Mouse (Mus musculus) kidney, embryonic 15.5 days (tissue): ENCODE measurements around the gene Hsd17b1. TPM values are rescaled to one million over a fixed set of nuclear protein-coding genes. Genes with fewer than 3 reads are reported as not detected.
A peak's percentile ranks its signal among the peaks of the same experiment; 100 is the strongest.
"Not testable (repeated sequence)": the region's sequence is repeated elsewhere in the genome, so short reads cannot be mapped to it uniquely, and the experiment has no call there.

Source experiments
- ATAC-seq: fragments of 200-750 bp; cut with Nextera tagmentation; replicated peaks from 2 replicates; pipeline ENCODE4 v1.8.0; 2017; ENCODE audit warnings: moderate TSS enrichment; ENCODE audit not compliant: low FRiP score
- H3K27ac ChIP-seq: fragments of 300-500 bp; sonication (generic); 2 replicates; pipeline ENCODE4 v1.5.1; 2015; ENCODE audit warnings: mild to moderate bottlenecking, inconsistent platforms
- H3K27me3 ChIP-seq: fragments of 300-500 bp; sonication (generic); 2 replicates; pipeline ENCODE4 v1.6.1; 2015; ENCODE audit warnings: inconsistent platforms
- H3K36me3 ChIP-seq: fragments of 300-500 bp; sonication (generic); 2 replicates; pipeline ENCODE4 v1.6.1; 2015; ENCODE audit warnings: inconsistent platforms
- H3K4me1 ChIP-seq: fragments of 300-500 bp; sonication (generic); 2 replicates; pipeline ENCODE4 v1.6.1; 2015; ENCODE audit warnings: inconsistent platforms
- H3K4me2 ChIP-seq: fragments of 300-500 bp; sonication (generic); 2 replicates; pipeline ENCODE4 v1.6.1; 2015; ENCODE audit warnings: moderate library complexity, mild to moderate bottlenecking, inconsistent platforms
- H3K4me3 ChIP-seq: fragments of 300-500 bp; sonication (generic); replicated peaks from 2 replicates; pipeline ENCODE4 v1.5.1; 2015; ENCODE audit warnings: mild to moderate bottlenecking, inconsistent platforms
- H3K9ac ChIP-seq: fragments of 300-500 bp; sonication (generic); 2 replicates; pipeline ENCODE4 v1.6.1; 2015; ENCODE audit warnings: mild to moderate bottlenecking, inconsistent platforms
- H3K9me3 ChIP-seq: fragments of 300-500 bp; sonication (generic); replicated peaks from 2 replicates; pipeline ENCODE4 v1.6.1; 2016; ENCODE audit warnings: inconsistent platforms
- WGBS: fragments of 180-500 bp; shearing (Covaris S2); methylation state at CpG from one replicate; pipeline ENCODE4 v1.1.7; 2015; ENCODE audit warnings: mixed read lengths; 5-methylcytosine and 5-hydroxymethylcytosine counted together
- microRNA-seq: library from miRNA; unstranded; fragments of <30 nt; microRNA quantifications from one replicate; pipeline ENCODE4, GENCODE M21; 2016
- polyA plus RNA-seq: library from polyadenylated mRNA; unstranded; fragments of >200 nt; fragmentation: Nextera tagmentation; extraction: Ambion mirVana; gene quantifications from 2 replicates; pipeline ENCODE4 v1.2.1, GENCODE M21; 2015

Gene Hsd17b1
- polyA plus RNA-seq, 1 experiment from 2014 or later: 0.19 TPM

GRCm38 (mm10) chr11:101119761-101120544, 41.7 kb downstream of the Hsd17b1 start, which contains the start of the genes Retreg3 and Tubg1:
TSS of gene Retreg3 (minus strand) at chr11:101119893.
TSS of gene Tubg1 (plus strand) at chr11:101119938.
- peak; percentile 95 for ATAC-seq
- H3K27me3 ChIP-seq: no peaks in the 10 kb centered on the region
- H3K9ac ChIP-seq: peak within 1 kb of the TSS; percentile 86
- H3K4me1 ChIP-seq: peaks cover 41% of the 10 kb centered on the region
- WGBS: under 1% methylated on average over 61 of the region's 61 CpGs
- H3K27ac ChIP-seq: peak within 1 kb of the TSS; percentile 95
- no peaks in the 10 kb centered on the region for H3K9me3 ChIP-seq
- H3K4me3 ChIP-seq: peak within 1 kb of the TSS; percentile 86
- H3K36me3 ChIP-seq: peaks cover 28% of the 10 kb centered on the region
- H3K4me2 ChIP-seq: peak within 1 kb of the TSS; percentile 94

DNA sequence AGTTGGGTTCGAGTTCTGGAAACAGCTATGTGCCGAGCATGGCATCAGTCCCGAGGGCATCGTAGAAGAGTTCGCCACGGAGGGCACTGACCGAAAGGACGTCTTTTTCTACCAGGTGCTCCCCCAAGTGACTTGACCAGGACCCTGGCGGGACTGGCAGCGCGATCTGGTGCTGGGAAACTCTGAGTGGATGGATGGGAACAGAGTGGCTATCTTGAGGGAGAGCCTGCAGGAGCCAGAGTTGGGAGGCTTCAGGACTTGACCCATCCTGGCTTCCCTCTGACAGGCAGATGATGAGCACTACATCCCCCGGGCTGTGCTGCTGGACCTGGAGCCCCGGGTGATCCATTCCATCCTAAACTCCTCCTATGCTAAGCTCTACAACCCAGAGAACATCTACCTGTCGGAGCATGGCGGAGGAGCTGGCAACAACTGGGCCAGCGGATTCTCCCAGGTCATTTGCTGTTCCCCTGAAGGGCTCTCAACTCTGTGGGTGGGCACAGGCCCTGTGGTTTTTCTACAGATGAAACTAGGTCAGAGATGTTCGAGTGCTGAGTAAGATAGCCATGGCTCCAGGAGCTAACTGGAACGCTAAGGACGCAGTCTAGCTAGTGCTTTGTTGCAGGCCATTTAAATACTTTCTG, 42.5 kb downstream of the Hsd17b1 start:
- H3K4me3 ChIP-seq: peak overlapping the region; percentile 86
- H3K27me3 ChIP-seq: no peaks in the 10 kb centered on the region
- H3K4me1 ChIP-seq: peaks cover 38% of the 10 kb centered on the region
- peak overlapping the region; percentile 79 for H3K9ac ChIP-seq
- H3K27ac ChIP-seq: peak overlapping the region; percentile 95
- WGBS: 17% methylated on average over 19 of the region's 19 CpGs
- H3K4me2 ChIP-seq: peak overlapping the region; percentile 94
- ATAC-seq: no peak
- H3K36me3 ChIP-seq: peaks cover 35% of the 10 kb centered on the region
- H3K9me3 ChIP-seq: no peaks in the 10 kb centered on the region

GRCm38 (mm10) chr11:101124494-101124893, 46.3 kb downstream of the Hsd17b1 start:
- H3K4me2 ChIP-seq, H3K9ac ChIP-seq, H3K4me3 ChIP-seq, ATAC-seq, H3K9me3 ChIP-seq, H3K27me3 ChIP-seq, H3K27ac ChIP-seq: not testable (repeated sequence)
- peaks cover 12% of the 10 kb centered on the region for H3K4me1 ChIP-seq
- whole genome bisulfite sequencing: 91% methylated on average over 8 of the region's 8 CpGs
- H3K36me3 ChIP-seq: peaks cover 48% of the 10 kb centered on the region

DNA sequence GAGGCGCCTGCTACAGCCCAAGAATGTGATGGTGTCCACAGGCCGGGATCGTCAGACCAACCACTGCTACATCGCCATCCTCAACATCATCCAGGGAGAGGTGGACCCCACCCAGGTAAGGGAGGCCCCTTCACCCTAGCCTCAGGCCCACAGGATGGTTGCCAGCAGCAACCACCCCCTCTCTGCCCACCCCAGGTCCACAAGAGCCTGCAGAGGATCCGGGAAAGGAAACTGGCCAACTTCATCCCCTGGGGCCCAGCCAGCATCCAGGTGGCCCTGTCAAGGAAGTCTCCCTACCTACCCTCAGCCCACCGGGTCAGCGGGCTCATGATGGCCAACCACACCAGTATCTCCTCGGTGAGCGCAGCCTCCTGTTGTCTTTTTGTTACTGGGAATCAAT, 46.8 kb downstream of the Hsd17b1 start:
- H3K27ac ChIP-seq, H3K4me3 ChIP-seq, H3K4me2 ChIP-seq, H3K9me3 ChIP-seq, H3K9ac ChIP-seq, H3K27me3 ChIP-seq, ATAC-seq: not testable (repeated sequence)
- WGBS: 98% methylated on average over 9 of the region's 9 CpGs
- peaks cover 13% of the 10 kb centered on the region for H3K4me1 ChIP-seq
- peaks cover 48% of the 10 kb centered on the region for H3K36me3 ChIP-seq

DNA sequence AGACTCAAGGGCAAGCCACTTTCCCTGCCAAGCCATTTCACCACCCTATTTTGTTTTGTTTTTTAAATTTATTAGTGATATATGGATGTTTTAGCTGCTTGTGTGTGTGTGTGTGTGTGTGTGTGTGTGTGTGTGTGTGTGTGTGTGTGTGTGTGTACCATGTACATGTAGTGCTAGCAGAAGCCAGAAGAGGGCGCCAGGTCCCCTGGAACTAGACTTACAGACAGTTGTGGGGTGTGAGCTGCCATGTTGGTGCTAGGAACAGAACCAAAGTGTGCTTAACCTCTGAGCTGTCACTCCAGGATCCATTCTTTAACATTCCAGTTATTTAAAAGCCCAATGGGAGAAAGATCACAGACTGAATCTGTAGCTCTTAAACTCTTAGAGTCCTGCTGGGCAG, 48.9 kb downstream of the Hsd17b1 start:
- no peak for ATAC-seq
- 100% methylated on average over 1 of the region's 1 CpGs for WGBS
- no peaks in the 10 kb centered on the region for H3K27me3 ChIP-seq
- H3K27ac ChIP-seq: no peak overlapping the region
- H3K9me3 ChIP-seq: no peaks in the 10 kb centered on the region; the same call in 1 of the 2 replicates
- H3K4me3 ChIP-seq: no peak overlapping the region
- H3K36me3 ChIP-seq: peaks cover 45% of the 10 kb centered on the region
- H3K4me1 ChIP-seq: peaks cover 6% of the 10 kb centered on the region
- H3K4me2 ChIP-seq: no peak overlapping the region
- no peak overlapping the region for H3K9ac ChIP-seq

- Histone ChIP-seq H3K4me2 (no peak overlapping the region), H3K9ac (no peak overlapping the region), H3K4me1 (peaks cover 6% of the 10 kb centered on the region), H3K36me3 (peaks cover 25% of the 10 kb centered on the region), H3K4me3 (no peak overlapping the region), H3K27me3 (no peaks in the 10 kb centered on the region), H3K27ac (no peak overlapping the region), H3K9me3 (no peaks in the 10 kb centered on the region; the same call in 1 of the 2 replicates)
- no peak for ATAC-seq
- 84% methylated on average over 11 of the region's 11 CpGs for WGBS
Observed at GRCm38 (mm10) chr11:101128996-101129577, 50.9 kb downstream of the Hsd17b1 start.

Small RNA genes lying within 50 kb of the gene (microRNA-seq; reads per million reads assigned to microRNA genes)
- 0.89 reads per million for gene Mir6928

Other genes starting within 250 kb of the Hsd17b1 start
- 19.6 and 19.9 TPM in 2 replicates for gene Stat5b, start 227.7 kb upstream of the Hsd17b1 start, polyA plus RNA-seq
- 3.1 and 3.7 TPM in 2 replicates for gene Stat5a, start 219.1 kb upstream of the Hsd17b1 start, polyA plus RNA-seq
- gene Stat3, start 138.9 kb upstream of the Hsd17b1 start, polyA plus RNA-seq: 44.8 and 45.1 TPM in 2 replicates
- 131 and 150 TPM in 2 replicates for gene Cavin1, start 107.5 kb upstream of the Hsd17b1 start, polyA plus RNA-seq
- gene Atp6v0a1, start 69.0 kb upstream of the Hsd17b1 start, polyA plus RNA-seq: 36.1 and 46.0 TPM in 2 replicates
- gene Naglu, start 8.4 kb upstream of the Hsd17b1 start, polyA plus RNA-seq: 16.8 TPM in 2 replicates
- gene Coasy, start 4.2 kb downstream of the Hsd17b1 start, polyA plus RNA-seq: 46.3 and 46.7 TPM in 2 replicates
- 44.9 and 46.9 TPM in 2 replicates for gene Mlx, start 8.9 kb downstream of the Hsd17b1 start, polyA plus RNA-seq
- gene Psmc3ip, start 17.0 kb downstream of the Hsd17b1 start, polyA plus RNA-seq: 37.3 and 38.0 TPM in 2 replicates
- 21.3 and 24.5 TPM in 2 replicates for gene Retreg3, start 41.5 kb downstream of the Hsd17b1 start, polyA plus RNA-seq
- 86.3 and 99.6 TPM in 2 replicates for gene Tubg1, start 41.5 kb downstream of the Hsd17b1 start, polyA plus RNA-seq
- gene Tubg2, start 77.5 kb downstream of the Hsd17b1 start, polyA plus RNA-seq: 3.8 and 4.2 TPM in 2 replicates
- gene Cntnap1, start 92.1 kb downstream of the Hsd17b1 start, polyA plus RNA-seq: 1.9 and 2.0 TPM in 2 replicates
- gene Plekhh3, start 92.9 kb downstream of the Hsd17b1 start, polyA plus RNA-seq: 17.0 and 18.6 TPM in 2 replicates
- 0.78 and 0.82 TPM in 2 replicates for gene Ccr10, start 97.0 kb downstream of the Hsd17b1 start, polyA plus RNA-seq
- gene Ezh1, start 148.1 kb downstream of the Hsd17b1 start, polyA plus RNA-seq: 22.9 and 27.0 TPM in 2 replicates
- gene Ramp2, start 167.6 kb downstream of the Hsd17b1 start, polyA plus RNA-seq: 220 and 232 TPM in 2 replicates
- gene Vps25, start 175.3 kb downstream of the Hsd17b1 start, polyA plus RNA-seq: 135 and 147 TPM in 2 replicates
- 25.5 and 27.2 TPM in 2 replicates for gene Wnk4, start 182.2 kb downstream of the Hsd17b1 start, polyA plus RNA-seq
- gene Cntd1, start 200.6 kb downstream of the Hsd17b1 start, polyA plus RNA-seq: 1.6 and 3.1 TPM in 2 replicates
- 185 and 195 TPM in 2 replicates for gene Coa3, start 200.7 kb downstream of the Hsd17b1 start, polyA plus RNA-seq
- 162 and 166 TPM in 2 replicates for gene Becn1, start 223.9 kb downstream of the Hsd17b1 start, polyA plus RNA-seq
- gene Psme3, start 237.8 kb downstream of the Hsd17b1 start, polyA plus RNA-seq: 153 and 156 TPM in 2 replicates
- 1.7 and 2.0 TPM in 2 replicates for gene Aoc2, start 246.7 kb downstream of the Hsd17b1 start, polyA plus RNA-seq